Mouse (Mus musculus) kidney, adult 2 months (tissue): Measurements from ENCODE around the gene Aqp7.
A peak's percentile ranks its signal among the peaks of the same experiment; 100 is the strongest.

Experiments used
- CTCF ChIP-seq: fragments of 200-500 bp; conservative IDR thresholded peaks from 2 replicates; pipeline ENCODE4 v1.5.1; 2011; ENCODE audit warnings: low read depth, mild to moderate bottlenecking, control low read depth, low read length, moderate library complexity, mixed read lengths; ENCODE audit not compliant: insufficient read depth, insufficient read length
- POLR2A ChIP-seq: fragments of 200-500 bp; IDR thresholded peaks from one replicate; pipeline ENCODE4 v1.6.1; 2011; ENCODE audit warnings: low read depth, low read length, control low read depth

DNA sequence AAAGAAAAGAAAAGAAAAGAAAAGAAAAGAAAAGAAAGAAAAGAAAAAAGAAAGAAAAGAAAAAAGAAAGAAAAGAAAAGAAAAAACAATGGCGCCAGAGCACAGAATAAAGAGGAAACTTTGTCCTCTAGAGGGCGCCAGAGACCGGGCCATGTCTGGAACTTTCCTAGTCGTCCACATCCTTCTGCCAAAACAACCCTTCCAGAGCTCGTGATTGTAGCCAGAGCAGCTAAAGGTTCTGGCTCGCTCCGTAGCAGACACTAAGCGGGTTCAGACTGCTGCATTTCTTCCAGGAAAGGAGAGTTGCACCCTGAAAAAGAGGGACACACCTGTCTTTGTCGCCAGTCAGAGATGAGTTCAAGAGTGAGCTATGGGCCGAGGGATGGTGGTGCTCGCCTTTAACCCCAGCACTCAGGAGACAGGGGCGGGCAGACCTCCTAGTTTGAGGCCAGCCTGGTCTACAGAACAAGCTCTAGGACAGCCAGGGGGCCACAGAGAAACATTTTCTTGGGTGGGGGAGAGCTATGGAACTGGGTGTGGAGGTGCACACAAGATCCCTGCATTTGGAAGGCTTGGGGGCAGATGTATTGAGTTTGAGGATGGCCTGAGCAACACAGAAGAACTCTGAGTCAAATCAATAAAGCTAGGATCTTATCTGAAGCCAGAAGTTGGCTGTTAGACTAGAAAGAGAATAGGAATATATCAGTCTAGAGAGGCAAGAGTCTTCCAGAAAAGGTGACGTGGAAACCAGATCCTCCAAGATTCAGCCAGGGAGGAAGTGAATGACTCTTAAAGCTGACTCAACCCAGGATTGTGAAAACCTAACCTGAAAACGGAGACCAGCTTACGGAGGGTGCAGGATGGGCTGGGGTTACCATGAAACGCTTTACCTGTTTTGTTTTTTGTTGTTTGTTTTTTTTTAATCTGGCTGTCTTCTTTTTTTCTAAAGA, 3.1 kb upstream of the Aqp7 start:
- no peak for TF ChIP-seq POLR2A
- peak; percentile 79 for TF ChIP-seq CTCF
